Mouse (Mus musculus): Measurements from ENCODE around the gene Fgb.

DNA sequence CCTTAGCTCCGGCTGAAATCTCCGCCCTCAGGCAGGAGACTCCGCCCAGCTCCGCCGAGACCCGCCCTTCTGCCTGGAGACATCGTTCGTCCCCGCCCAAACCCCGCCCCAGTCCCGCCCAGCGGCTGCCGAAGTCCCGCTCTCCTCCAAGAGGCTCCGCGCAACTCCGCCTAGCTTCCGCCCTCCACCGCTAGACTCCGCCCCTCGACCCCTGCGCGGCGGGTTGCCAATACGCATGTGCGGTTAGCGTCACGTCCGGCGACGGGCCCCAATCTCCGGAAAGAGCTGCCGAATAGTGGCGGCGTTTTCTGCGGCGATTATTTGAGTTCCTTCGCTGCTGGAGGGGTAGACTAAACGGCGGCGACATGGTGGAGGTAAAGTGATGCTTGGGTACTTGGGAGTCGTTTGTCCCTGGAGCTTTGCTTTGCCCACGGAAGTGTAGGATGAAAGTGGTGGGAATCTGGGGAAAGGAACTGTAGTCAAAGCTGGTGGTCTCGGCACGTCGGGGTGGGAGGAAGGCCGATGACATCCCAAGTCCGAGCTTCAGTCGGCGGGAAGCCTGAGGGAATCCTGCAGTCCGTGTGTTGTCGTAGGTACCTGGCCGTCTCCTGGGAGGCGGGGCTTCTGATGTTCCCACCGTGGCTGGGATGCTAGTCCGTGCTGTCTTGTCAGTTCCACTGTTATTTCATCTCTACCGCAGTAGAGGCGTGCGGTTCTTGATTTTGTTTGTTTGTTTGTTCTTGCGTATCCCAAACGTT lies 5.8 kb upstream of the Fgb start, which contains the start of gene Plrg1:
- TF ChIP-seq EP300 (IDR thresholded peaks at IDR 0.05; ENCODE audit: insufficient read depth, low read depth, low read length) (no peak), CTCF (IDR thresholded peaks at IDR 0.05) (peak; percentile 12; the same call in 1 of the 2 replicates), POLR2A (IDR thresholded peaks at IDR 0.05; ENCODE audit: insufficient read depth, low read depth, low read length) (peak; percentile 94)
